Mouse (Mus musculus) right cerebral cortex, adult 18-20 months (tissue): Measurements from ENCODE around the gene Vamp5.

ENCODE experiments used
- DNase-seq: peaks from one replicate; pipeline ENCODE4 v3.0.0; 2022; ENCODE audit warnings: mixed read lengths

Vamp5 gene

DNA sequence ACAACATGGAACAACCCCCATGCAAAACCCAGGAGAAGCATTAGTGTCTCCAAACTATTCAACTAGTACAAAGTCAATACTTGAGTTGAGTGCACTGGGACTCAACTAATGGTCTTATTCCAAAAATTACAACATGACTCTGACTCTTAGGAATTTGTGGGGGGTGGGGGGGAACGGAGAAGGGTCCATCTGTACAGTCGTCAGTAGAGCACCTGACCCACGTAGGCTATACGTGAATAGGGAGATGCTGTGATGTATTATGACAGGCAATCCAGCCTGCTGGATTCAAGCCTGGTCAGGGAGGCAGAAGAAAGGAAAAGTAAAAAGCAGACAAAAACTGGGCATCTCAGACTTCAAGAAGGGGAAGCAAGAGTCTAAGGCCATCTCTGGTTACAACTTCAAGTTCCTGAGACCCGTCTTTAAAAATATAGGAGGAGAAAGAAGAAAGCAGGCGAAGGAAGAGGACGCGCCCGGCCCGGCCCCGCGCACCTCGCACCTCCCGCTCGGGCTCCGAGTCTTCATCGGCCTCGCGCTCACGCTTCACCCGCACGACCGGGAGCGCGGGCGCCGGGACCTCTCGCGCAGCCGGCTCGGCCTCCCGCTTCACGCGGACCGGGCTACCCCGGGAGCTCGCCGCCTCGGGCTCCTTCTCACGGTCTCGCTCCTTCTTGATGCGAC lies 35.7 kb downstream of the Vamp5 start:
- no peak for DNase-seq

DNA sequence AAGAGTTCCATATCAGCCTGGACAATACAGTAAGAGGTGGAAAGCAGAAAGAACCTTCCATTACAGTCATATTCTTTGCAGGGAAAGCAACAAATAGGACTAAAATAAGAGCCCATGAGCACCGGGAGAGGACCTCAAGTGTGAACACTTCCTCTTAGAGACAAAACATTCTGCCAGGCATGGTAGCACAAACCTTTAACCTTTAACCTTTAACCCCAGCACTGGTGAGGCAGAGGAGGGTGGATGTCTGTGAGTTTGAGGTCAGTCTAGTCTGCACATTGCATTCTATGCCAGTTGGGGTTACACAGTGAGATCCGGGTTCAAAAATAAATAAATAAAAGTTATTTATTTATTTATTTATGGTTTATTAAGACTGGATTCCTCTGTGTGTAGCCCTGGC lies 39.8 kb downstream of the Vamp5 start:
- no peak for DNase-seq

DNA sequence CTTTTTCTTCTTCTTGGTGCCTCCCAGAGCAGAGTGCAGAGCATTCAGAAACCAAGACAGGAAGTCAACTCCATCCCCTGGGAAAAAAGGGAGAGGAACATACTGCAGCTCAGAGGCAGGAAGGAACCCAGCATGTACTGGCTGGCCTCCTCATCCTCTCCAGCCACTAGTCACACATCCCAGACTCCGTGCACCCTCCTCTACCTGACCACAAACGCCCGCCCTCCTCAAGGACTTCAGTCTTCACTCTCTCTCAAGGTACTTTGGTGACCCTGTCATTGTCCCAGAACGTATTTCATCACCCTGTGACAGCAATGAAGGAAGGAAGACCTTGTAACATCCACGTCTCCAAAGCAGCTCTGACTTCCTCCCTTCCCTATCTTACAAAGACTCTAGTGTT lies 47.2 kb downstream of the Vamp5 start:
- no peak for DNase-seq

DNA sequence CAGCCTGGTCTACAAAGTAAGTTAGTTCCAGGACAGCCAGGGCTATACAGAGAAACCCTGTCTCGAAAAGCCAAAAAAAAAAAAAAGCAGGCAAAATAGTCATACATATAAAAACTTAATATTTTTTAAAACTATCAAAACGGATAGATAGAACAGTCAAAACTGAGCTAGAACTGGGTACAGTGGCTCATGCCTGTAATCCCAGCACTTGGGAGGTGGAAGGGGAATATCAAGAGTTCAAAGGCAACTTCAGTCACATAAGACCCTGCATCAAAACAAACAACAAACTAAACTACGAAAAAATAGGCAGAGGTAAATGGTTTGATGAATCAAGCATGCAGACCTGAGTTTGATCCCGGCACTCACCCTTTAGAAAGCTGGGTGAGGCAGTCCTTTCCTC lies 50.1 kb downstream of the Vamp5 start:
- DNase-seq = no peak

DNA sequence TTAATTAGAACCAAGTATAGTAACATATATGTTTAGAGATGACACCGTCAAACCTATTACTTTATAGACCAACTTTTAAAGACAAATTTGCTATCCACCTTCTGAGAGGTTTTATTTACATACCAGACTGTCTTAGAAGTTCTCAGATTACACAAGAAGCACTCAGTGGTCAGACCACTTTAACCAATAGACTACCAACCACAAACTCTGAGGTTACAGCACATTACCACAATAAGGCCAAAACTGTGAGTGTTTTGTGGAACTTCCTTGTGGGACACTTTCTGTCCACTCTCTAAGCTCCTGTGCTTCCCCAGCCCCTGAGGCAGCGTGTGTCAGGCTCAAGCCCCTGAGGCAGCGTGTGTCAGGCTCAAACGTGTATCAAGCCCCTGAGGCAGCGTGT lies 51.2 kb downstream of the Vamp5 start:
- no peak for DNase-seq

DNA sequence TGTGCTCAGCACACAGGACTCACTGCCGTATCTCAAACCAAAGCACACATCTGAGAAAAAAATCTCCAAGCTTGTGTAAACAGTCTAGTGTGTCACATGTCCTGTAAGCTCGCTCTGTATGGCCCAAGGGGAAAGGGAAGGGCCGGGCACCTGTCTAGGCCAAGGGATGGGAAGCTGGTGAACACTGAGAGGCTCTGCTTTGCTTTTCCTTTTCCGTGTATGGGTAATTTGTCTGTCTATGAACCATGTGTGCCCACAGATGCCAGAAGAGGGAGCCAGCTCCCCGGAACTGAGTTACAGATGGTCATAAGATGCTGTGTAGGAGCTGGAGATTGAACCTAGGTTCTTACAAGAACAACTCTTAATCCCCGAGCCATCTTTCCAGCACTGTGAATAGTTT lies 54.0 kb downstream of the Vamp5 start:
- DNase-seq = peak; percentile 43

DNA sequence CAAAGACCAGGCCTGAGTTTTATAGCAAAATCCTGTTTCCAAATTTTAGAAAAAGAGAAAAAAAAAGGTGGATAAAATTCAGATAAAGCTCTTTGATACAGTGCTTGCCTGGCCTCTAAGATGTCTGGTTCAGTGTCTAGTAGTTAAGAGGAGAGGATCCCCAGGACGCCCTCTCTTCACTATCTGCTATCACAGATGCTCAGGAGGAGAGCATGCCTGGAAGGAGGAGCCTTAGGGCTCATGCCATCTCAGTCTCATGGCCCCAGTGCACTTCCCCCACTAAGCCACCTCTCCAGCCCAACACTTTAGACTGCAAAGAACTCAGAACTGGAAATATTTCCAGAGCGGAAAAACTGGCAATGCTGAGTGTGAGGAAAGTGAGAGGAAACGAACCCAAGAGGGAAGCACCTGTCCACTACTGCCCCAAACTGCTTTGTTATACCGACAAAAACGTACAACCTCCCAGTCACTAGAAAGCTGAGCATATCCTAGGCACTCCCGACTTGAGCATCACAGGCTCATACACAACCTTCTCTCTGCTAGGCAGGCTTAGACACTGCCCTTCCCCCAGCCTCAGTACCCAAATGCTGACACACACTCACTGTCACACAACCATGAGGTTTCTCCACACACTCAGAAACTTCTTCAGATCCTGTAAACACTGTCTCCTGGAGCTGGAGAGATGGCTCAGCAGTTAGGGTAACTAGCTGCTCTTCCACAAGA lies 56.3 kb downstream of the Vamp5 start:
- no peak for DNase-seq

DNA sequence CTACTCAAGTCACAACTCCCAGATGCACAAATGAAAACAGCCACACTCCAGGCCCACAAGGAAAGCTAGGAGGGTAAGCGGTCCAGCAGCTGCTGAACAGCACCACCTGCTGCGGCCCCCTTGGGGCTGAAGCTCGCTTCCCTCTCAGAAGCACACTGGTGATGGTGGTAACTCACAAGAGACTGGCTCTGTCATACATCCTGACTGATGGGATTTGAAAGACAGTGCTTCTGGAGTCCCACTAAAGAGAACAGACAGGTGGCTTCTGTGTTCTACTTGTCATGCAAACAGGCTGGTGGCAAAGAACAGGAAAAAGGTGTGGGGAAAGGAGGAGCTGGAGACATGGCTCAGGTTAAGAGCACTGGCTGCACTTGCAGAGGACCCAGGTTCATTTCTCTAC lies 57.3 kb downstream of the Vamp5 start:
- DNase-seq = no peak

DNA sequence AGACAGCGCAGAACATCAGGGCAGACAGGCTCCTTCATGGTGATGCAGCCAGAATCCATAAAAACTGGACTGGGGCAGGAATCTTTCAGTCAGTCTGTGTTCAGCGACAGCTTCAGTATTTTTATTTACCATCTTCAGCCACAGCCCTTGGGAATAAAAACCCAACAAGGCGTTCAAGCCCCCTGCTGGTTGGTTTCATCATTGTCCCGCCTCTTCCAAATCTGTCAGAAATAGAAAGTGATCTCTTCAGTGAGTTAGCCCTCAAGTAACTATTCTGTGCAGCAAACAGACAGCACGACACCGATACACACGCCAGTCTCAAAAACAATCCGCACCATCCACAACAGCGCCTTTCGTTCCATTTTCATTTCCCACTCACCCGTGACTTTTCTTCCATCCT lies 61.2 kb downstream of the Vamp5 start:
- DNase-seq = peak; percentile 59
